Mouse (Mus musculus): ENCODE data around the gene Pidd1.

Gene Pidd1

DNA sequence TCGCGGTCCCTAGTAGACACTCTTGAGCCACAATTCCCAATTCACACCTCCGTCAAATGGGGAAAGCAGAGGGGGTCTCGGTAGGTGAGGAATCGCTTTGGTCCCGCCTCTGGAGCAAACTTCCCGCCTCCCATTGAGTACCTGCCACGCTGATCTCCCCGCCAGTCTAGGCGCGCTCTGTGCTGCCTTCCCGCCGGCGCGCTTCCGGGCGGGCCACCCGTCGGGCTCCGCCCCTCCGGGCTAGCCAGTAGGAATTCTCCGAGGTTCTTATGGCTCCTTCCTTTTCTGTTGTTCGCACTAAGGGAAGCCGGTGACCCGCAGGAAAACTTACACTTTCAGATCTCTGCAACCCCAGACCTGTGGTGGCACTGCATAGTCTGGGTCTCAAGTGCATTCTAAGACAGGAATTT, at the start of gene Pidd1:
Gene Pidd1 (minus strand): TSS at position 198 of the 410 bp plus-strand sequence.
- peak; percentile 84 for DNase-seq

GRCm38 (mm10) chr7:141492738-141493137, 48.9 kb upstream of the Pidd1 start:
- DNase-seq = no peak

GRCm38 (mm10) chr7:141491151-141491550, 47.3 kb upstream of the Pidd1 start:
- DNase-seq = peak; percentile 41

DNA sequence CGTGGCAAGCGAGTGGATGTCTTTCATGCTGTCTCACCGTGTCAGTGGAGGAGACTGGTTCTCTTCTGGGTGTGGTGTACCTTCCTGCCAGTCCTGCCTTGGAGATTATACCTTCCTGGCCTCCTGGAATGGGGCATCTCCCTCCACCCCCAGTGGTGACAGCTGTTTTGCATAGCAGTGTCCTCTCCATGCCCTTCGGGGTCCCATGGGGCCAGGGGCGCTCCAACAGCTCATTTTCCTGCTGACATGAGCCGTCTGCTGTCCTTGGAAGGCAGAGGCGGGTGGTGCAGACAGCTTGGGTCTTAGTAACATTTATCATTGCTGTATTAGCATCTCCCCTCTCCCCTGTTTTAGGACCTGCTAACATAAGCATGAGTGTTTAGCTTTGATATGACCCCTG, 43.3 kb upstream of the Pidd1 start:
- no peak for DNase-seq

GRCm38 (mm10) chr7:141486239-141486638, 42.4 kb upstream of the Pidd1 start:
- no peak for DNase-seq

- DNase-seq = no peak
These were observed 41.8 kb upstream of the Pidd1 start for GRCm38 (mm10) chr7:141485606-141486005.

- DNase-seq = no peak
These were observed 41.4 kb upstream of the Pidd1 start for GRCm38 (mm10) chr7:141485186-141485585.

DNA sequence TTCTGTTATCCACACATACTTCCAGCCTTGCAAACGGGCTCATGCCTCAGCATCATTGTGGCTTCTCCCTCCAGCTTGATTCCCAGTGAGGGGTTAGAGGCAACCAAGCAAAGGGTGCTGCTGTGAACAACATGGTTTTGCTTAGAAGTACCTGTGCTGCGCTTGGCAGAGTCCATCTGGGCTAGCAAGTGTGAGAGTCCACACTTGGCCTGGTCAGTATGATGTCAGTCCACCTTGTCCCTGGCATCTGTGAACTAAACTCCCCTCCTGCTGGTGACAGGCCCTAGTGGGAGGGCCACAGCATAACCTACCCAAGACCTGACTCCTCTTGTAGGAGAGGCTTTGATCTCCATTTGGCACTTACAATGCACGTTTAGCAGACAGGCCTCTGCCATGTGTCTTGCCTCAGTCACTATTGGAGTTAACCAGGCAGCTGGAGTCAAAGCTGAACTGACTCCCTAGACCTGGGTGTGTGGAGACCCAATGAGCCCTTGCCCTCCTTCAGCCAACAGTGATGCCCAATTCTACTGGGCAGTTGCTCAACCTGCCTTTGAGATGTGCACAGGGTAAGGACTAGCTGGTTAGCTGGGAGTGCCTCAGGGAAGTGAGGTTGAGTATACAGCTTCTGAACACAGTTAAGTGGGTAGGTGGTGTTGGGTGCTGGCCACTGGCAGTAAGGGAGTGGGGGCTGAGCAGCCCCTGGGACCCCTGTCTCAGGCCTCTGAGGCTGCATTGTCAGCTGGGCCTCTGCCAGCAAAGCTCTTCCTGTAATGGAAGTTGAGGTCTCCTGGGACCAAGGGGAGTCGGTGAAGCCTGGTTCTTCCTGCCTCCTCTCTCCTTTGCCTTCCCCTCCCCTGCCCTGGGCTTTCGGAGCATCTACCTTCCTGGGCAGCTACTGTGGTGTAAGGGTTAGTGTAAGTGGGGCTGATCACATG, 40.6 kb upstream of the Pidd1 start:
- DNase-seq = peak; percentile 48

DNA sequence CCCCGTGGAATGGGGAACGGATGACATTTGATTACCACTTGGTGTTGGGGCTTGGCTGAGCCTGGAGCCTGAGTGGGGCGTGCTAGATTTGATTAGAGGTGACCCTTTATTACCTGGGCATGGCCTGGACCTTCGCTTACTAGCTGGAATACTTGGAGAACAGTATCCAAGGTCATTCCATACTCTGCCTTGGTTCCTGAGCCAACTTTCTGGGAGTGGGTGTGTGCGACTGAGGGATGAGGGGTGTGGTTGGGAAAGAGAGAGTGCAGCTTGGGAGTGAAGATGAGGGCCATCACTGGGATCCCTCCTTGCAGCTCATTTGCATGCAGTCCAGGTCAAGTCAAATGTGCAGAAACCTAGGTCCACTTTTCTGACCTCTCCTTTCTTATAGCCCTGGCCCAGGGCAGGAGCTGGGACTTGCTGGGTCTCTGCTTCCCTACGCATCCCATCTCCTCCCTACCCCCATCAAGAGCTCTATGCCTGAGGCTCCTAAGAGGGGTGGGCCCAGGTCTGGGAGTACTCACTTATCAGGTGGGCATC, 39.4 kb upstream of the Pidd1 start:
- DNase-seq = no peak

DNA sequence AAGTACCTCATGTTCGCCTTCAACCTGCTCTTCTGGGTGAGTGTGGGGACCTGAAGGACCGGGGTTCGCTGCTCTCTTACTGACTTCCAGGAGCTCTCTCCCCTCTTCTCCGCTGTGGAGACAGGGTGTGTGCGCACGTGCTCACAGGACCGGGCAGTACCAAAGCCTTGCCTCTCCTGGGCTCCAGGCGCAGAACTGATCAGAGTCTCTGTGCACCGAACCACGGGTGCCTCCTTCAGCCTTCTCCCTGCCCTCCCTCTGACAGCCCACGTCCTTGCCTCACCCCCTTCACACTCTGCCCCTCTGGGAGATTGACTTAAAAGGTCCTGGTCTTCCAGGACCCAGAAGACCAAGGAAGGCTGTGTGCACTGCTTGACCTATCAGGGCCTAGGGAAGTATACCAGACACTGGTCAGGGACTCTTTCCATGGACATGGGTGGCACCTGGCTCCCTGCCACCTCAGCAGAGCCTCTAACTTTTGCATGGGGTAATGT, 38.8 kb upstream of the Pidd1 start:
- no peak for DNase-seq

DNA sequence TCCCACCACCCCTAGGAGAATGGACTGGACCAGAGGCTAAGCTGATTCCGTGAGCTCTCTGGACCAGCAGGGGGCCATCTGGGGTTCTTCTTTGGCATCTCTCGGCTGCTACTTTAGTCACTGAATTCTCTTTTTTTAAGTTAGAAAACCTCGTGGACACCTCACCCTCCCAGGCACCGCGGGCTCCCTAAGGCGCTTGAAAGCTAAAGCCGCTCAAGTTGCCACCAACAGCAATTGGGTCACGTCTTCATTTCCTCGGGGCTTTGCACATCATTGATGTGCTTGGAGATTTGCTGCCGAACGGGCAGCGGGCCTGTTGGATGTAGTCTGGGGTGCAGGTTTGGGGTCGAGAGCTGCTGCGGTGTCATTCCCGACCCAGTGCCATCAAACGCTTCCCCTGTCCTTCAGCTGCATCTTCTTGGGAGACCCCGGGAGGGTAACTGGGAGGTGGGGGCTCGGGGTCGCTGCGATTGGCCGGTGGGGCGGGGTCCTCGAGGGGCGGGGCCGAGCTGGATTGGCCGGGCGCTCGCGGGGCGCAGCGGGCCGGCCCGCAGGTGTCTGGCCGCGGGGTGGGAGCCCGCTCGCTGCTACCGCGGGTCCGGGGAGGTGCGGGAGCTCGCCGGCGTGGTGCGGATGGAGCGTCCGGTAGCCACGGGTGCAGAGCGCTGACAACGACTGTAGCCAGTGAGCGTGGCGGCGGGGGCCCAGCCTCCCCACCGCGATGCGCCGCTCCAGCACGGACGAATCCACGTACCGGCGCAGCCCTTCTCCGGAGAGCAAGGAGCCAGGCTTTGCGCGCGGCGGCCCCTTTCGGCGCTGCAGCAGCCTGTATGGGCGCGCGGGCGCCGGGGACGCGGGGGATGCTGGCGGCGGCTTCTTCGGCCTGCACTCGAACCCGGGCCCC, 37.9 kb upstream of the Pidd1 start:
- DNase-seq = peak; percentile 77

DNA sequence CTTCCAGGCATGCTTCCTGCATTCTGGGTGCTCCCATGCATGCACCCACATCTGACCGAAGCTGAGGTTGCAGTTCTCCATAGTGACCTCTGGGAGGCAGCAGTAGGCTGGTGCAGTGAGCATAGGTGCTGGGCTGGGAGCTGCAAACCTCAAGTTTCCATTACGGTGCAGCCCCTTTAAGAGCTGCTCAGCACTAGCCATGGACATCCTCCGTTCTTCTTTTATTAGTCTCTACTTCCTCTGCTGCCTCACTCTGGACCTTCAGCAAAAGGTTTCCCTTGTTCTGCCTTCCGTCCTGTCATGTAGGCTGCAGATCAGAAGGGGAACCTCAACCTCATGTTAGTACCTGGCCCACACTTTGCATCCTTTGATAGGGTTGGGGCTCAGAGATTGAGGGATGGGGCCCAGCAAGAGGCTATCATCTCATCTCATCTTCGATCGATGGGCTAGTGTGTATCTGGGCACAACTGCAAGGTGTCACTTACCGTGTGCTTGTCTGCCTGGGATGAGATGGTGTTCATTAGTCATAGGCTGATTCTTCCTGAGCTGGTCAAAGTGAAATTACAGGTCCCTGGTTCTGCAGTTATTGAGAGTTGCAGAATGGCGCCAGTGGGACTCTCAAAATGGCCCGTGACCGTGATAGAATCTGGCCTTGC, 37.1 kb upstream of the Pidd1 start:
- DNase-seq = peak; percentile 79

DNA sequence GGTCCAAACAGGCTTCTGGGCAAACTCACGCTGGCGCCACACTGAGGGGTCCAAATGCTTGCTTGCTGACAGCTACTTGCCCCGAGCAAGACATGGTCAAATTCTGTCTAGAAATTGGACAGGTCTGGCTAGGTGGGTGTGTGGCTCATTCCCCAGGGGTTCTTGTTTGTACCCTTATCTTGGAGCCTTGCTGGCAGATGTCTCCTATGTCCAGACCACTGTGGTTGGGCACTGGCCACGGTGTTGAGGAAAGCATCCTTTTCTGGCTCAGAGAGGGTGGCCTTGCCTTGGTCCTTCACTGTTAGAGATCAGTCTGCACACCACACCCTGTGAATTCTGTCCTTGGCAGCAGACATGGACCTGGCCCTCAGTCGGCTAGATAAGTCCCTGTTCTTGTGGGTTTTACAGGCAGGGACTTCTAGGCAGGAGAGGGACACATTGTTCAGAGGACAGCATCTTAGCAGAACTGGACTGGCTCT, 34.5 kb upstream of the Pidd1 start:
- DNase-seq = no peak

- peak; percentile 61 for DNase-seq
These were observed 33.9 kb upstream of the Pidd1 start for GRCm38 (mm10) chr7:141477578-141478269.

DNA sequence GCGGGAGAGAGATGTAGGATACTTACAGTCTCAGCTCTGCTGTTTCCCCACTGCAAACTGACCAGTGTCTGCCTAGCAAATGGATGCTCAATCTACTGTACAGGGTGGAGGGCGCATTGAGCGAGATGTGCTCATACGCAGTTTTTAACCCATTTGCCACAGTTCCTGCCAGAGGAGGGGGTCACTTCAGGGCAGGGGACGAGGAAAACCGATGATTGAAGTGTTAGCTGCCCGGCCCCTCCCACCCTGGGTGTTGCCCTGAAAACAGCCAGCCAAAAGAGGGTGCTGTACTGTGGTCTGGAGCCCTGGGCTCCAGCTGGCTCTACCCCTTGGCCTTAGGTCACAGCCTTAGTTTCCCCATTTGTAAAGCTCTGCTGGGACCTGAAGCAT, 33.2 kb upstream of the Pidd1 start:
- peak; percentile 68 for DNase-seq

DNA sequence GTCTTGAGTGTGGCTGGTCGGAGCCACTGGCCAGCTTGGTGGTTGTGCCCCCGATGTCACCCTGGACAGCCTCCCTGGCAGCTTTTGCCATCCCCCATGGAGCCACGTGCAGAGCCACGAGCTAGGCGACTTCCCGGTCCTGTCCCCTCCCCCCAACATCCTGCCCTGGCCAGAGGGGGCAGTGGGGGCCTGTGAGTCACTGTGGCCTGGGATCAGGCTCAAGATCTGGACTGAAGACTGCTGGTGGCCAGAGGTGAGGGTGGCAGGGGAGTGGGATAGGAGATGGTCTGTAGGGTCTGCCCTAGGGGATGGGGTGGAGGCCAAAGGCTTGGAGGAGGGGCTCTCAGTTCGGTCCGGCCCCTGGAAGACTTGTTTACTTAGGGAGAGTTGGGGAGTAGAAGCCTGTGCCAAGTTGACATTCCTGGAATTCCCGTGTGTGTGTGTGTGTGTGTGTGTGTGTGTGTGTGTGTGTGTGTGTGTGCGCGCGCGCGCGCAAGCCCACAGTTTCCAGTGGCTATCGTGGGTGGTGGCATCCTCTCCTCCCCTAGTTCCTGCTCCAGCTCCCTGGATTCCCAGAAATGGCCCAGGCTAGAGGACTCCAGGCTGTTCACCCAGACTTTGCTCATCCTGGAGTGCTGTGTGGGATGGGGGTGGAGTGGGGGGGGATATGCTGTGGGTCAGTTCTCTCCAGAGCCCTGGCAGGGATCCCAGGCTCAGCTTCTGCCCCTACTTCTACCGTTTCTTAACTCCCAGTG, 32.6 kb upstream of the Pidd1 start:
- peak; percentile 94 for DNase-seq

DNA sequence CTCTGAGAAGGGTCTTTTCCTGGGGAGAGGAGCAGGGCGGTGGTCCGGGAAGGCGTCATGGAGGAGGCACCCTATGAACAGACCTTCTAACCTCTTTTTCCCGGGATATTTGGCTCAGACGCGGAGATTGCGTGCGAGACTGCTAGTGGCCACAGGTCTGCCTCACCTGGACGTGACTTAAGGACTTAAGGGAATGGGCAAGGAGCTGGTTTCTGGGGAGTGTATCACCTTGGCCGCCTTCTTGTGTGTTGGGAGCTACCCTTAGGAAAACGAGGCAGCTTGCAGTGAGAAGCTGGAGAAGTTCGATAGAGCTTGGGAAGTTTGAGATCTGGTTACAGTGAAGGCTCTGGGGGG, 32.0 kb upstream of the Pidd1 start:
- DNase-seq = peak; percentile 56

DNA sequence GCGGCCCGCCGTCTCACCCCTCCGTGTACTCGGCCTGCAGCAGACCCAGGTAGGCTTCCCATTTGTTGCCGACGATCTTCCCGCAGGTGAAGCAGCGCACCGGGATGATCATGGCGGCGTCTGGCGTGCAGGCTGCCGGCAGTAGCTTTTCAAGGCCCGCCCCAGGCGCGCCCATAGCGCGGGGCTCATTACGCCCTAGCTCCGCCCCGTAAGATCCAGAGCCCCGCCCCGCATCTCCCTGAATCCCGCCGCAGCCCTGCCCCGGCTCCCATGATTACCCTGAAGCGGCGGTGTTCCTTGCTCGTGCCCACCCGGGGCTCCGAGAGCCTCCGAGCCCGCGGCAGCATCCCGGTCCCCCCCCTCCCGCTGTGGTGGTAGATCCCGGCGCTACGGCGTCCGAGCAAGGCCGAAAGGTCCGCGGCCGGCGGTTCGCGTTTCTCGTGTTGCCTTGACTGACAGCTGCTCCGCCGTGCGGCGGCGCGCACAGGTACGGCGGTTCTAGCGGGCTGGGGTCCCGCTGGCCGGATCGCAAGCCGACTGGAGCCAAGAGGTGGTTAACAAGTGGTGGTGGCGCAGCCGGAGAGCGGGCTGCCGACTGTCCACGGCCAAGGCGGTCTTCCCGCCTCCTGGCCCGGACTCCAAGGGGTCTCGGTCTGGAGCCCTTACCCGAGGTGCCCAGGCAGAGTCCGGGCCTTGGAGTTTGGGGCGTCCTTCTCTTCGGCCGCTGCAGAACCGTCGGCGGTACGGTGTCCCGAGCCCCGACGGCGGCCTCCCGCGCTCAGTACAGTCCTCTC, 31.4 kb upstream of the Pidd1 start, which contains the start of the genes Polr2l and Tspan4:
Gene Polr2l (minus strand): TSS at position 122 of the 794 bp plus-strand sequence.
Gene Tspan4 (plus strand): TSS at position 230 of the 794 bp plus-strand sequence.
- peak; percentile 91 for DNase-seq

GRCm38 (mm10) chr7:141474160-141474559, 30.3 kb upstream of the Pidd1 start:
- no peak for DNase-seq

DNA sequence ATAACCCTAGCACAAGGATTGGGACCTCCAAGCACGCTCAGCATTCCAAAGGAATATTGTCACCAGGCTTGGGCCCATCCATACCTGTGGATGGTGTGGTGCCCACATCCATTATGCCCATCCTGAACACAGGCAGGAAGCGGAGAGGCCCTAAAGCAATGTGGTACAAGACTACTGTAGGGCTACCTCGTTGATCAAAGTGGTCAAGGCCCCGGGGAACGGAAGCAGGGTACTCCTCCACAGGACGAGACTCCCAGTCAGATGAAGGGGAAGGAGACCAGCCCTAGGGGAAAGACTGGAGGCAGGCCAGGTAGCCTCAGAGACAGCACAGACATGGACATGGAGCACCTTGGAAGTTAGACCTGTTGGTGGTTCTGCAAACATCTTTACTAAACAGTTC, 28.9 kb upstream of the Pidd1 start:
- no peak for DNase-seq

All from kidney, postnatal 10 days (tissue).